Mouse (Mus musculus) WW6 (cell line): ENCODE measurements around the gene Kcnc3.

Experiments used
- DNase-seq: peaks from one replicate; pipeline ENCODE4 v3.0.0-alpha.2; 2013; ENCODE audit warnings: low read depth, low spot score

The Kcnc3 gene

GRCm38 (mm10) chr7:44590402-44591347 is at the start of gene Kcnc3:
Kcnc3 (plus strand) TSS chr7:44590664.
- peak; percentile 96 for DNase-seq

- no peak for DNase-seq
Measured at GRCm38 (mm10) chr7:44542555-44542954, 47.9 kb upstream of the Kcnc3 start.

GRCm38 (mm10) chr7:44543071-44543470 is 47.4 kb upstream of the Kcnc3 start:
- DNase-seq, result no peak

DNA sequence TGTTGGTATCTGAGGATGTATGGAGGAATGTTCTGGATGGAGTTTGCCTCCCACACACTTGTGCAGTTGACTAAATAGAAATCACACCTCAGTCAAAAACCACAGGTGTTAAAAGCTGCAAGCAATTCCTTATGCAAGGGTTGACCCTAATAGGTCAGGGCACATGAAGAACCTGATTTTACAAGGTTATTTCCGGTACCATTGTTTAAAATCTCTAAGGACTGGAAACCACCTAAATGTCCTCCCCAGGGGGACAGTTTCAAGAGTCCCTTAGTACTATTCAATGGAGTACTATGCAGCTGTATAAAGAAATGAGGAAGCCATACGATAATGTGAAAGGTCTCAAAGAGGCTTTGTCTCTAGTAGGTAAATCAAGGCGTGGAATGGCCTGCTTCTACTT is 44.2 kb upstream of the Kcnc3 start:
- no peak for DNase-seq

GRCm38 (mm10) chr7:44547041-44547440 is 43.4 kb upstream of the Kcnc3 start:
- no peak for DNase-seq

DNA sequence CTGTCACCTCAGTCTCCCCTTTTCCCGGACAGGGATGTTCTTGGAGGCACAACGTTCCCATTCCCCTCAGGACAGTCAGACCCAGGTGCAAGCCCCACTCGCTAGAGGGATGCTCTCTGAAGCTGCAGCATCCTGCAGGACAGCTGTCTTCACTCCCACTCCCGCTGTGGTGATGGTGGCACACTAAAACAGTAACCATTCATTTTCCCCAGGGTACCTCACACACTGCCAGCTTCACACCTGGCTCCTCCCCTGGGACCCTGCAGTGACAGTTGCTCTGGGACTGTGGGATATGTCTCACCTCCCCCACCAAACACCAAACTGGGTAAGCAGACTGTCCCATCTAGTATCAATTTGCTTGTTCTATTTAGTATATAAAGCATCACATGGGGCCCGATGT is 42.7 kb upstream of the Kcnc3 start:
- no peak for DNase-seq

DNA sequence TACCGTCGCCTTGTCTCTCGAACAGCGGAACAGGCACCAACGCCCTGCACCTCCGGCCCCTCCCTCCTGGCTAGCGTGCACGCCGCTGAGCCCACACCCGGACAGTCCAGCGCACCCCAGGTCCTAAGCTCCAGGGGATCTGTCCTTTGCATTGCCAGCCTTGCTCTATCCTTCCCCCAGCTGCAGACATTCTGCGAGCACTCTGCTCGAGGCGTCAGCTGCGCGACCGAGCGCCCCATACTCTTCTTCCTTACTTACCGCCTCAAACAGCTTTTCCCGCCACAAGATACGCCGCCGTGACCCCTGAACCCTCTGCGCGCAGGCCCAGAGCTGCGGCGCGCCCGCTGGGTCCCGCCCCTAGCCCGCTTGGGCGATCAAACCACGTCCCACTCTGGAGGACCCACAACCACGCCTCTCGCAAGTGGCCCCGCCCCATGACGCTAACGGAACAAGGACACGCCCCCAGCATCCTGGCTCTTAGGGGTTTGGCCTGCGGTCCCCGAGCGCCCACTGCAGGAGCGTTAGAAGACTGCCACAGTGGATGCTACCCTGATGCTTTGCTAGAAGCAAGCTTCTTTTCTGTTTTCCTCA is 41.9 kb upstream of the Kcnc3 start, which contains the start of gene Pold1:
Gene Pold1, minus strand, starts transcription at position 353 of the 591 bp plus-strand sequence.
- peak; percentile 99 for DNase-seq

DNA sequence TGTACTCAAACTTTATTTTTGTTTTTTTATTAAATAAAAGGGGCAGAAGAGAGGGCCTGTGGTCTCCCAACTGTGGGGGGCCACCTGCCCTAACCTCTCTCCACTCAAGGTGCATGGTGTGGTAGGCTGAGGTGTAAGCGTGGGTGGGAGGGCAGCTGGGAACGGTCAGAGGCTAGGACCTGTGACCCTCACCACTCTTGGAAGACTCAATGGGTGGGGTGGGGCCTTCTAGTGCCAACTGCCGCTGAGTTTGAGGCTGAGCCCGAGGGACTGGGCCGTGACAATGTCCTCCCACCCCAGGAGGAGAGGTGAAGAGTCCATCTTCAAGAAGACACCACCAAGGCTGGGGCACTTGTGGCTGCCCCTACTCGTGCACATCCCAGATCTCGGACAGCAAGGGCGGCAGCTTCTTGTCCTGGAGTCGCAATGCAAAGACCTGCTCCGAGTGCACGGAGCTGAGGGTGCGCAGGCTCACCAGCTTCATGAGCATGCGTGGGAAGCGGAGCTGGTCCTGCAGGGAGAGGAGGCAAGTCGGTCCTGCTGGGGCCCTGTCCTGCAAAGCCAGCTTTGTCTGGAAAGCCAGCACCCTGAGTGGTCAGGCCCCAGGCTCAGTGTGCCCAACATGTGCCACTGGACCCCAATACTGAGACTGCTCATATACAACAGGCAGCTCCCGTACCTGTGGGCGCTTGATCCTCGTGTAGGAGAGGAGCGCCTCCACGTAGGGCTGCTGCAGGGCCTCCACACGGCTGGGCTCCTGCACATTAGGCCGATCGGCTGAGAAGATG is 40.6 kb upstream of the Kcnc3 start:
- no peak for DNase-seq

- DNase-seq, result no peak
Measured at GRCm38 (mm10) chr7:44550409-44550678, 40.1 kb upstream of the Kcnc3 start.

DNA sequence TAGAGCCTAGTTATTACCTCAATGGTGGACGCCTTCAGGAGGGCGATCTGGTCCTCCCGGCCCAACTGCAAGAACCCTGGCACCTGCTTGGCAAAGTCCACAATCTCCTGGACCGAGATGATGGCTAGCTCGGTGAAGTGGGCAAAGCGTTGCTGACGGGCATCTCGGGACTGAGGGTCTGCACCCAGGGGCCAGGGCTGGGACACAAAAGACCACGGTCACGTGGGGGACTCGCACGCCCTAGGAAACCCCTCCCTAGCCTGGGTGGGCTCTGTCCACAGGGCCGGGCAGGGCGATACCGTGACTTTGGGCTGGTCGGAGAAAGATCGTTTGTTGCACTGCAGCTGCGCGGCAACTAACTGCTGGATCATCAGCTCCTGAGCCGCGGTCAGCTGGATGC is 39.2 kb upstream of the Kcnc3 start:
- no peak for DNase-seq

GRCm38 (mm10) chr7:44551731-44552130 is 38.7 kb upstream of the Kcnc3 start:
- no peak for DNase-seq

GRCm38 (mm10) chr7:44552141-44552908 is 38.1 kb upstream of the Kcnc3 start:
- no peak for DNase-seq

- DNase-seq, result peak; percentile 92
Measured at GRCm38 (mm10) chr7:44553196-44553764, 37.2 kb upstream of the Kcnc3 start.

DNA sequence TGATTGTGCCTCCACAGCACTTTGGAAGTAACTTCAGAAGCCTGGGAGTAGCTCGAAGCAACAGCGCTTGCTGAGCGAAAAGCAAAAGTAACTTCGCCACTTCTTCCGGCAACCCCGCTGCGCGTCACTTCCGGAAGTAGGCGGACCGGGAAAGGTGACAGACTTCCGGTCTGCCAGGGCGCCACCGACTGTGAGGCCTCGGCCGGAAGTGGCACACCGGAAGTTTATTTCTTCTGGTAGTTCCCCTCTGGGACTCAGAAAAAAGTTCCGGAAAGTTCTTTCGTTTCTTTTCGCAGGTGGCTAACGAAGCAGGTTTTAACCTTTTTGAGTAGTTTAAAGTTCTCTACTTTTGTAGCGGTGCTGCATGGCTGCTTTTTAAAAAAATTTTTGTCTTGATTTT is 36.6 kb upstream of the Kcnc3 start, which contains the start of gene Nr1h2:
Gene Nr1h2, minus strand, starts transcription at position 126 of the 400 bp plus-strand sequence.
- DNase-seq, result peak; percentile 86

DNA sequence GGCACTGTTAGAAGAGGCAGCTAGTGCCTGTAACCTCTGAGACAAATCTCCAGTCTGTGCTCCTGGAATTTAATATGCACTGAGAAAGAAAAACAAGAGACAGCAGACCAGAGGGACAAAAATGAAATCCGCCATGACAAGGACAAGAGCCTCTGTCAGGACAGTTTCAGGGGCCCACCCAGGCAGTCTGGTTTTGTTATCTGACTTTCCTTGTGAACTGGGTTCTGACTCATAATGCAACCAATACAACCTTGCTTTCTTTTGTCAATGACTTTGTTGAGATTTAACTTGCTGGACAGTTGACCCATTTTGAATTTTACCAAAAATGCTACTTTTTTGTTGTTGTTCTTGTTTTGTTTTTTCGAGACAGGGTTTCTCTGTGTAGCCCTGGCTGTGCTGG is 32.8 kb upstream of the Kcnc3 start:
- no peak for DNase-seq

DNA sequence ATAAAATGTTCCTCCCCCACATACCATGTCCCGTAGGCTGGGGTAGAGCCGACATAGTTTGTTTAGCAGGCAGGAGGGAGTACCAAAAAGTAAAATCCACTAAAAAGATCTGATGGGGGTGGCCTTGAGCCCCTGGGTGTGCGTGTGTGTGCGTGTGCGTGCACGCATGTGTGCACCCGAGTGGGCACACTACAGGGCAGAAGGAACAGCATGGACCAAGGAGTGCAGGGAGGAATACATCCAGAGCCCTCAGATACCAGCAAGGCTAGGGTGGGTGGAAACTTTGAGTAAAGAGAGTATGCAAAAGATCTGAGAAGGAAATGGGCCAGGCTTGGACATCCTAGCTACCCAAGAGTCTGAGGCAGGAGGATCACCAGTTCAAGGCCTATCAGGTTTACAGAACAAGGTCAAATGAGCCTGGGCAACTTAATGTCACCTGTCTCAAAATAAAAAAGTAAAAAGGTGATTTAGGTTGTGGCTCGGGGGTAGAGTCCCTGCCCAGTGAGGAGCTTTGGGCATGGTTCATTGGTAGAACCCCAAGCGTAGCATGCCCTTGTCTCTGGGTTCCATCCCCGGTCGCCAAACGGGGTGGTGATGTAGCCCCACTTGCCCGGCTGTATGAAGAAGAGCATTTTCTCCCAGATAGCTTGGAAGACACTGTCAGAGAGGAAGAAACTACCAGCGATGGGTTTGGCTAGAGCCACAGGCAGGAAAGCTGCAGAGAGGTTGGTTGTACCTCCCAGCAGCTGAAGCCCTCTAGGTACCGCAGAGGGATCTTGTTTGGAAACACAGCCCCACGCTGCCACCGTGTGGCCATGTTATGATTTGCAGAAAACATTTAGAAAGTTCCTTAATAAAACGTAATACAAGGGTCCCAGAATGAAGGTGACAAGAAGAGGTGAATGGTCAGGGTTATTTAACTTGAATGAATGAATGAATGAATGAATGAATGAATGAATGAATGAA is 29.7 kb upstream of the Kcnc3 start:
- peak; percentile 73 for DNase-seq

- no peak for DNase-seq
Measured at GRCm38 (mm10) chr7:44563284-44563683, 27.2 kb upstream of the Kcnc3 start.

GRCm38 (mm10) chr7:44564486-44564885 is 26.0 kb upstream of the Kcnc3 start:
- no peak for DNase-seq

DNA sequence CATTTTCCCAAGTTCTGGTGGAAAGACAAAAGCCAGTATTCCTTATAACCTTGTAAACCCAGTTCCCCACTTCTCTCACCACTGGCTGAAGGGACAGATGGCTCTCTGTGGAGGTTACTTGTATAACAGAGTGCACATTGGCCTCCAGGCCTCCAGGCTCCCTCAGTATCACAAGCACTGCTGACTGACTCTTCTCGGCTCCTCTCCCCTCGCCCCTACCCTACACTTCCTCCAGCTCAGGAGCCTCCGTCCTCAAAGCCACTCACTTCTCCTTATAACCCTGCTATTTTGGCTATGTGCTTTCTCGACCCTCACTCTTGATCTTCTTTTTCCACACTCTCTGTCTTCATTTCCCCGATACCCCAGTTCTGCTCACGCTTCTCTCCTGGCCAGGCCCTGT is 25.1 kb upstream of the Kcnc3 start:
- no peak for DNase-seq

GRCm38 (mm10) chr7:44568803-44569202 is 21.7 kb upstream of the Kcnc3 start:
- no peak for DNase-seq
